Mouse (Mus musculus) spleen, postnatal 14 days (tissue): Measurements from ENCODE around the gene Stn1.

Experiments used
- DNase-seq, 2 experiments: peaks; one replicate each; pipeline ENCODE4 v3.0.0; 2021 to 2022; ENCODE audit warnings: low spot score in 2 of 2

Stn1 gene

DNA sequence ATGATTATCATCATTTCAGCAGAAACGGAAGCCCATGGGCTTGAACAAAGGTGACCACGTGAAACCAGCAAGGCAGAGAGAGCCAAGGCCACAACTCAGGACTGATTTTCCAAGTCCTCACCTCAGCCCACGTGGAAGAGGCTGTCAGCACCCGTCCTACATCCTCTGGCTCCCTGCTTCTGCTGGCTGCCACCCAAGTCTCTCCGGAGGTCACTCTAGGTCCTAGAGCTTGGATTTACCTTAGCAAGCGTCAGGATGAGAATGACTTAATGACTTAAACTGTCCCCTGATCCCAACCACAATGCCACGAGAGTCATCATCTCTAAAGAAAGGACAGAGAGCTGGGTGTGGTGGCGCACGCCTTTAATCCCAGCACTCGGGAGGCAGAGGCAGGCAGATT is 84.6 kb downstream of the Stn1 start:
- DNase-seq = no peak

DNA sequence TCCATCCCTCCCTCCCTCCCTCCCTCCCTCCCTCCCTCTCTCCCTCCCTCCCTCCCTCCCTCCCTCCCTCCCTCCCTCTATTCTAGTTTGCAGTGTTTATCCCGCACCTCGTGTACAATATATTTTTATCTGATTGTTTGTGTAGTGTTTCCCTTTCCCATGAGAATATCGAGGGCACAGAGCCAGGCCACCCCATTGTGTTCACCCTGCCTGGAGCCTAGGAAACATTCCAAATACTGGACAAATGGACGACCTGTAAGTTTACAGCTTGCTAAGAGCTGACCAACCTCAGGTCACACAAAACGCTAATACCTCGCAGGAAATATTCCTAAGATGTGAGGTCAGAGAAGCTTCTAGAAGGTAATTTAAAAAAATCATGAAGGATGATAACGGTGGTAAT is 85.1 kb downstream of the Stn1 start:
- DNase-seq = no peak

DNA sequence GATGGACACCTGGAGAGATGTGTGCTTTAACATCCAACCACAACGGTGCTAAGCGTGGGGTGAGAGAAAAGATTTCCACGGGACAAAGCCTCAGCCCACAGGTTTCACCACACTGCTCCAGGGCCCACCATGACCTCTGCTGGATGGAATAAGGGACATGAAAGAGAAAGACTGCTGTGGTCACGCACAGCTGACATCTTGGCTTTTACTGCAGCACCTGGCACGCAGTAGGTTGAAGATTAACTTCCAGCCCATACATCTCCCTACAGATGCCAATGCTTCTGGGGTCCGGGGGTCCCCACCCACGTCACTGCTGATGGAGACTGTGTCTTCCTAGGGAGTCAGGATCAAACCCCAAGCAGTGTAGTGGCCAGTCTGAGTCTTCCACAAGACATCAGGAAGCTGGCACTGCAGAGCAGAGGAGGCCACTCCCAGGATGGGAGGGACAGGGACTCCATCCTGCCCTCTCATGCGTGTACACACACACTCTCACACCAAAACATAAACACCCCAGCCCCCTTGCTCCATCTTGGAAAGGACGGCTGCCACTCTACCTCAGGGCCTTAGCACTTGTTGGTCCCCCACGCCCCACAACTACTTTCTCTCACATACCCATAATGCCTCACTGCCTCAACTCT is 85.7 kb downstream of the Stn1 start:
- no peak for DNase-seq
